ENCODE assay signal across 8 mouse cellular contexts in genomic region chr3:79842165-79842564, GRCm38 (mm10). TPM values are rescaled to one million over a fixed set of nuclear protein-coding genes. Genes with fewer than 3 reads are reported as not detected.
A peak's percentile ranks its signal among the peaks of the same experiment; 100 is the strongest.
DNase-seq lines count a peak whose midpoint lies in the region; ATAC-seq lines count a peak whose summit lies in the region.

No protein-coding gene starts in this region.

- peak; percentile 72 for DNase-seq in urinary bladder, postnatal 14 days (ENCODE audit: low spot score)
- no peak for DNase-seq in urinary bladder, adult 2 months (ENCODE audit: low spot score)
- DNase-seq in embryo, embryonic 11.5 days (ENCODE audit: low read depth, low spot score): peak; percentile 78
- DNase-seq in heart, postnatal 10 days: peak; percentile 49 to 68
- peak; percentile 66 to 81 for DNase-seq in kidney, postnatal 4 days
- DNase-seq in splenic B cell, adult 2 months (ENCODE audit: low read depth, low spot score): peak; percentile 88
- DNase-seq in left cerebral cortex, adult 18-20 months (ENCODE audit: low spot score in 2 of 2): no peak

- no peaks in the 10 kb centered on the region for H3K27me3 ChIP-seq in splenic B cell, adult 2 months (ENCODE audit: control insufficient read depth, insufficient read depth, low read length, poor library complexity, severe bottlenecking)

- H3K36me3 ChIP-seq in splenic B cell, adult 2 months (ENCODE audit: control insufficient read depth, insufficient read depth, low read length, poor library complexity, severe bottlenecking): no peaks in the 10 kb centered on the region

- intact Hi-C loops in heart, postnatal 10 days (cut with DNase I): no loop called here

- peak; percentile 76 for ATAC-seq in megakaryocyte-erythroid progenitor cell, adult 5-6 weeks (replicated peaks; ENCODE audit: low FRiP score, low TSS enrichment, poor library complexity, severe bottlenecking)

RNA-seq across cellular contexts. Expression of gene Tmem144, which starts 10.4 kb away (rescaled TPM):
- polyA plus RNA-seq in urinary bladder, adult 2 months (2012; rRNA removed): 0.32 and 0.50 TPM in 2 replicates
- 1 to 10 TPM; 9.4 to 9.7 TPM for total RNA-seq in heart, postnatal 10 days (2021)
- not detected in 2 replicates for total RNA-seq in megakaryocyte-erythroid progenitor cell, adult 5-6 weeks (2014; fragmentation: Nextera tagmentation)
- 0.30 TPM in 1 of 2 replicates, not detected in the other for total RNA-seq in megakaryocyte-erythroid progenitor cell, adult 5-6 weeks (2017)
- 10 to 100 TPM; 11.5 to 18.6 TPM for total RNA-seq in left cerebral cortex, adult 18-20 months (2021)

RNA-seq across cellular contexts. Expression of gene Fam198b, which starts 42.2 kb away (rescaled TPM):
- polyA plus RNA-seq in urinary bladder, adult 2 months (2012; rRNA removed): 13.7 and 15.5 TPM in 2 replicates
- 10 to 100 TPM; 73.6 to 85.2 TPM for total RNA-seq in heart, postnatal 10 days (2021)
- not detected in 2 replicates for total RNA-seq in megakaryocyte-erythroid progenitor cell, adult 5-6 weeks (2014; fragmentation: Nextera tagmentation)
- 0.23 TPM in 1 of 2 replicates, not detected in the other for total RNA-seq in megakaryocyte-erythroid progenitor cell, adult 5-6 weeks (2017)
- total RNA-seq in left cerebral cortex, adult 18-20 months (2021): 1 to 10 TPM; 4.2 to 7.1 TPM

Comparison
In these comparisons a context has a peak if more than half of its experiments do, and no peak if none do; other contexts are left out.
1. DNase-seq: peak in urinary bladder, postnatal 14 days (single experiment), embryo, embryonic 11.5 days (single experiment), heart, postnatal 10 days (2 of 2), kidney, postnatal 4 days (2 of 2) and splenic B cell, adult 2 months (single experiment); none in urinary bladder, adult 2 months (single experiment) and left cerebral cortex, adult 18-20 months (0 of 2).
2. RNA of gene Tmem144, which starts 10.4 kb away (total RNA-seq): 11.5 to 18.6 TPM in left cerebral cortex, adult 18-20 months and 9.4 to 9.7 TPM in heart, postnatal 10 days; 0.30 TPM in megakaryocyte-erythroid progenitor cell, adult 5-6 weeks; every median in the first group is over 4 times any median in the second.
3. RNA of gene Fam198b, which starts 42.2 kb away (total RNA-seq): 73.6 to 85.2 TPM in heart, postnatal 10 days; 4.2 to 7.1 TPM in left cerebral cortex, adult 18-20 months and 0.23 TPM in megakaryocyte-erythroid progenitor cell, adult 5-6 weeks; every median in the first group is over 4 times any median in the second.